Mouse (Mus musculus) T-helper 2 cell (primary cell): ENCODE data around the gene Mcrip2.

Source experiments
- in situ Hi-C: fragments of 300-600 bp; cut with MboI, MseI; formaldehyde crosslinking; loops from one replicate; pipeline ENCODE4 v1.15.1; 2025; ENCODE audit warnings: high pct_unique_total_duplicates

Gene Mcrip2

GRCm38 (mm10) chr17:25825311-25825710, 43.3 kb downstream of the Mcrip2 start:
- in situ Hi-C loops, result loop anchor here (25.0 kb wide), 1 partner anchor 2012 kb away; the partner anchor contains the start of gene Snrpc

- in situ Hi-C loops, result loop anchor here (25.0 kb wide), 1 partner anchor 2013 kb away; the partner anchor contains the start of gene Snrpc
Observed at GRCm38 (mm10) chr17:25824362-25825142, 44.0 kb downstream of the Mcrip2 start.

- in situ Hi-C loops, result no loop called here
Observed at GRCm38 (mm10) chr17:25823452-25823851, 45.1 kb downstream of the Mcrip2 start, which contains the start of gene Wdr24. Wdr24 (plus strand) TSS chr17:25823627.

- in situ Hi-C loops, result no loop called here
Observed at GRCm38 (mm10) chr17:25818851-25819780, 49.4 kb downstream of the Mcrip2 start.

GRCm38 (mm10) chr17:25817662-25818061, 50.9 kb downstream of the Mcrip2 start:
- in situ Hi-C loops, result no loop called here
